Mouse (Mus musculus): ENCODE results near the gene Phf5a. TPM values are rescaled to one million over a fixed set of nuclear protein-coding genes. Genes with fewer than 3 reads are reported as not detected.

The Phf5a gene
- polyA plus RNA-seq, 1 experiment from 2014 or later, result 72.6 TPM

GRCm38 (mm10) chr15:81891140-81891802 is 19.6 kb upstream of the Phf5a start:
- ATAC-seq (ENCODE audit: low read depth), result peak; percentile 12; the same call in 1 of the 2 replicates
- peak overlapping the region; percentile 25; the same call in 1 of the 2 replicates for H3K9ac ChIP-seq (ENCODE audit: low read depth, low read length)
- peak overlapping the region; percentile 86 for H3K27ac ChIP-seq (ENCODE audit: low read length)
- no peaks in the 10 kb centered on the region for H3K27me3 ChIP-seq (ENCODE audit: control insufficient read depth, insufficient read depth, low read depth, low read length)
- H3K9me3 ChIP-seq (replicated peaks; ENCODE audit: control insufficient read depth, low read length), result no peaks in the 10 kb centered on the region
- 54% methylated on average over 7 of the region's 7 CpGs for WGBS (ENCODE audit: insufficient replicate concordance)
- H3K4me1 ChIP-seq (ENCODE audit: control insufficient read depth, low read depth, low read length), result peaks cover 26% of the 10 kb centered on the region
- H3K4me3 ChIP-seq (ENCODE audit: low read depth, low read length), result no peak overlapping the region
- peaks cover 14% of the 10 kb centered on the region for H3K36me3 ChIP-seq (ENCODE audit: control insufficient read depth, insufficient read depth)
- H3K4me2 ChIP-seq (ENCODE audit: low read depth, low read length), result no peak overlapping the region

GRCm38 (mm10) chr15:81889175-81889574 is 17.5 kb upstream of the Phf5a start:
- peaks cover 30% of the 10 kb centered on the region for H3K4me1 ChIP-seq (ENCODE audit: control insufficient read depth, low read depth, low read length)
- peaks cover 11% of the 10 kb centered on the region for H3K36me3 ChIP-seq (ENCODE audit: control insufficient read depth, insufficient read depth)
- WGBS (ENCODE audit: insufficient replicate concordance), result 86% methylated on average over 7 of the region's 7 CpGs
- H3K27ac ChIP-seq (ENCODE audit: low read length), result no peak overlapping the region
- no peak overlapping the region for H3K4me2 ChIP-seq (ENCODE audit: low read depth, low read length)
- H3K9ac ChIP-seq (ENCODE audit: low read depth, low read length), result no peak overlapping the region
- H3K27me3 ChIP-seq (ENCODE audit: control insufficient read depth, insufficient read depth, low read depth, low read length), result no peaks in the 10 kb centered on the region
- ATAC-seq (ENCODE audit: low read depth), result no peak
- no peak overlapping the region for H3K4me3 ChIP-seq (ENCODE audit: low read depth, low read length)
- H3K9me3 ChIP-seq (replicated peaks; ENCODE audit: control insufficient read depth, low read length), result no peaks in the 10 kb centered on the region

- no peak overlapping the region for H3K27ac ChIP-seq (ENCODE audit: low read length)
- H3K4me1 ChIP-seq (ENCODE audit: control insufficient read depth, low read depth, low read length), result peaks cover 31% of the 10 kb centered on the region
- ATAC-seq (ENCODE audit: low read depth), result no peak
- H3K4me2 ChIP-seq (ENCODE audit: low read depth, low read length), result no peak overlapping the region
- no peak overlapping the region for H3K4me3 ChIP-seq (ENCODE audit: low read depth, low read length)
- WGBS (ENCODE audit: insufficient replicate concordance), result 83% methylated on average over 6 of the region's 6 CpGs
- H3K27me3 ChIP-seq (ENCODE audit: control insufficient read depth, insufficient read depth, low read depth, low read length), result no peaks in the 10 kb centered on the region
- no peaks in the 10 kb centered on the region for H3K9me3 ChIP-seq (replicated peaks; ENCODE audit: control insufficient read depth, low read length)
- no peak overlapping the region for H3K9ac ChIP-seq (ENCODE audit: low read depth, low read length)
- peaks cover 9% of the 10 kb centered on the region for H3K36me3 ChIP-seq (ENCODE audit: control insufficient read depth, insufficient read depth)
Measured at GRCm38 (mm10) chr15:81886795-81887550, 15.3 kb upstream of the Phf5a start.

GRCm38 (mm10) chr15:81885418-81885934 is 13.8 kb upstream of the Phf5a start:
- Histone ChIP-seq H3K27ac (ENCODE audit: low read length) (no peak overlapping the region), H3K9me3 (replicated peaks; ENCODE audit: control insufficient read depth, low read length) (no peaks in the 10 kb centered on the region), H3K4me2 (ENCODE audit: low read depth, low read length) (no peak overlapping the region), H3K4me1 (ENCODE audit: control insufficient read depth, low read depth, low read length) (peaks cover 19% of the 10 kb centered on the region), H3K4me3 (ENCODE audit: low read depth, low read length) (no peak overlapping the region), H3K36me3 (ENCODE audit: control insufficient read depth, insufficient read depth) (no peaks in the 10 kb centered on the region; the same call in 1 of the 2 replicates), H3K27me3 (ENCODE audit: control insufficient read depth, insufficient read depth, low read depth, low read length) (no peaks in the 10 kb centered on the region), H3K9ac (ENCODE audit: low read depth, low read length) (no peak overlapping the region)
- 91% methylated on average over 3 of the region's 3 CpGs for WGBS (ENCODE audit: insufficient replicate concordance)
- ATAC-seq (ENCODE audit: low read depth), result no peak

GRCm38 (mm10) chr15:81882348-81882747 is 10.6 kb upstream of the Phf5a start:
- Histone ChIP-seq H3K36me3 (ENCODE audit: control insufficient read depth, insufficient read depth) (no peaks in the 10 kb centered on the region), H3K9ac (ENCODE audit: low read depth, low read length) (no peak overlapping the region), H3K4me1 (ENCODE audit: control insufficient read depth, low read depth, low read length) (peaks cover 16% of the 10 kb centered on the region), H3K27ac (ENCODE audit: low read length) (peak overlapping the region; percentile 74), H3K27me3 (ENCODE audit: control insufficient read depth, insufficient read depth, low read depth, low read length) (no peaks in the 10 kb centered on the region), H3K4me2 (ENCODE audit: low read depth, low read length) (no peak overlapping the region), H3K4me3 (ENCODE audit: low read depth, low read length) (no peak overlapping the region), H3K9me3 (replicated peaks; ENCODE audit: control insufficient read depth, low read length) (no peaks in the 10 kb centered on the region)
- peak; percentile 68 for ATAC-seq (ENCODE audit: low read depth)
- WGBS (ENCODE audit: insufficient replicate concordance), result 72% methylated on average over 3 of the region's 3 CpGs

GRCm38 (mm10) chr15:81879531-81880401 is 8.1 kb upstream of the Phf5a start:
- H3K36me3 ChIP-seq (ENCODE audit: control insufficient read depth, insufficient read depth), result no peaks in the 10 kb centered on the region
- no peak overlapping the region for H3K4me2 ChIP-seq (ENCODE audit: low read depth, low read length)
- H3K27ac ChIP-seq (ENCODE audit: low read length), result no peak overlapping the region
- H3K9ac ChIP-seq (ENCODE audit: low read depth, low read length), result no peak overlapping the region
- H3K9me3 ChIP-seq (replicated peaks; ENCODE audit: control insufficient read depth, low read length), result no peaks in the 10 kb centered on the region
- H3K4me3 ChIP-seq (ENCODE audit: low read depth, low read length), result no peak overlapping the region
- H3K4me1 ChIP-seq (ENCODE audit: control insufficient read depth, low read depth, low read length), result peaks cover 13% of the 10 kb centered on the region
- WGBS (ENCODE audit: insufficient replicate concordance), result 76% methylated on average over 5 of the region's 5 CpGs
- ATAC-seq (ENCODE audit: low read depth), result no peak
- H3K27me3 ChIP-seq (ENCODE audit: control insufficient read depth, insufficient read depth, low read depth, low read length), result no peaks in the 10 kb centered on the region

GRCm38 (mm10) chr15:81872262-81873136 is 788 bp upstream of the Phf5a start, which contains the start of gene Aco2:
Gene Aco2 (plus strand): TSS chr15:81872309.
- Histone ChIP-seq H3K27ac (ENCODE audit: low read length) (peak within 1 kb of the TSS; percentile 99), H3K4me1 (ENCODE audit: control insufficient read depth, low read depth, low read length) (peaks cover 24% of the 10 kb centered on the region), H3K4me2 (ENCODE audit: low read depth, low read length) (peak within 1 kb of the TSS; percentile 88), H3K9me3 (replicated peaks; ENCODE audit: control insufficient read depth, low read length) (no peaks in the 10 kb centered on the region), H3K9ac (ENCODE audit: low read depth, low read length) (peak within 1 kb of the TSS; percentile 90), H3K36me3 (ENCODE audit: control insufficient read depth, insufficient read depth) (peaks cover 28% of the 10 kb centered on the region), H3K4me3 (ENCODE audit: low read depth, low read length) (peak within 1 kb of the TSS; percentile 99), H3K27me3 (ENCODE audit: control insufficient read depth, insufficient read depth, low read depth, low read length) (no peaks in the 10 kb centered on the region)
- peak; percentile 84 for ATAC-seq (ENCODE audit: low read depth)
- under 1% methylated on average over 53 of the region's 53 CpGs for WGBS (ENCODE audit: insufficient replicate concordance)

GRCm38 (mm10) chr15:81869985-81870384 is 1.7 kb downstream of the Phf5a start:
- Histone ChIP-seq H3K36me3 (ENCODE audit: control insufficient read depth, insufficient read depth) (peaks cover 48% of the 10 kb centered on the region), H3K27me3 (ENCODE audit: control insufficient read depth, insufficient read depth, low read depth, low read length) (no peaks in the 10 kb centered on the region), H3K9me3 (replicated peaks; ENCODE audit: control insufficient read depth, low read length) (no peaks in the 10 kb centered on the region), H3K4me1 (ENCODE audit: control insufficient read depth, low read depth, low read length) (peaks cover 24% of the 10 kb centered on the region), H3K4me3 (ENCODE audit: low read depth, low read length) (0 out of 2 replicates have a peak overlapping the region, but pooled peaks have one; percentile 9), H3K4me2 (ENCODE audit: low read depth, low read length) (peak overlapping the region; percentile 88), H3K27ac (ENCODE audit: low read length) (peak overlapping the region; percentile 72), H3K9ac (ENCODE audit: low read depth, low read length) (peak overlapping the region; percentile 33)
- peak; percentile 15; the same call in 1 of the 2 replicates for ATAC-seq (ENCODE audit: low read depth)
- WGBS (ENCODE audit: insufficient replicate concordance), result 61% methylated on average over 5 of the region's 5 CpGs
